Mouse (Mus musculus): Measurements from ENCODE around the gene Lsamp. TPM values are rescaled to one million over a fixed set of nuclear protein-coding genes. Genes with fewer than 3 reads are reported as not detected.
A peak's percentile ranks its signal among the peaks of the same experiment; 100 is the strongest.

Lsamp gene
- total and polyA plus RNA-seq, 2 experiments from 2014 or later, result 116 to 210 TPM

DNA sequence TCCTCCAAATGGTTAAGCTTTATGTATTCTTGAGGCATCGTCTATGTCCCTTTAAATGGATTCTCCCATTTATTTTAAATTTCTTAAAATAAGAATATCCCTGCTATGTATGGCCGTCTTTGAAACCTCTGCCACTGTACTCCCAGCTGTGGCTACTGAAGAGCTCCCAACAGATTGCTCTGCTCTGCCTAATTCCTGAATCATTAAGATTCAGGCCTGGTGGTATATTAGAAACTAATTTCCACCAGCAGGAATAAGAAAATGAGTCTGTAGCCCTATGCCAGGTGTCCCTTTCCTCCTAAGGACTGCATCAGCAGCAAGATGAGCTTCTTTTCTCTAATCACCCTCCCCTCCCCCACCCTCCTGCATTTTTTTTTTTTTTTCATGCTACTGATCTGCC is 1381.0 kb downstream of the Lsamp start:
- Histone ChIP-seq H3K4me3 (ENCODE audit: low read depth, low read length) (no peak overlapping the region), H3K36me3 (ENCODE audit: insufficient read depth, low read length) (no peaks in the 10 kb centered on the region), H3K4me2 (ENCODE audit: low read depth, low read length, poor library complexity, severe bottlenecking) (no peak overlapping the region), H3K9ac (replicated peaks; ENCODE audit: low read length, poor library complexity, severe bottlenecking) (no peak overlapping the region), H3K27me3 (ENCODE audit: insufficient read depth, low read length) (no peaks in the 10 kb centered on the region), H3K27ac (ENCODE audit: low read depth, low read length) (no peak overlapping the region), H3K4me1 (ENCODE audit: insufficient read depth, low read length) (no peaks in the 10 kb centered on the region), H3K9me3 (ENCODE audit: low read length) (no peaks in the 10 kb centered on the region)
- WGBS, result 68% methylated on average over 2 of the region's 2 CpGs
- ATAC-seq (ENCODE audit: low FRiP score) (no peak), DNase-seq (ENCODE audit: low spot score) (peak; percentile 21)
- no peak for TF ChIP-seq CTCF (IDR thresholded peaks at IDR 0.05)

DNA sequence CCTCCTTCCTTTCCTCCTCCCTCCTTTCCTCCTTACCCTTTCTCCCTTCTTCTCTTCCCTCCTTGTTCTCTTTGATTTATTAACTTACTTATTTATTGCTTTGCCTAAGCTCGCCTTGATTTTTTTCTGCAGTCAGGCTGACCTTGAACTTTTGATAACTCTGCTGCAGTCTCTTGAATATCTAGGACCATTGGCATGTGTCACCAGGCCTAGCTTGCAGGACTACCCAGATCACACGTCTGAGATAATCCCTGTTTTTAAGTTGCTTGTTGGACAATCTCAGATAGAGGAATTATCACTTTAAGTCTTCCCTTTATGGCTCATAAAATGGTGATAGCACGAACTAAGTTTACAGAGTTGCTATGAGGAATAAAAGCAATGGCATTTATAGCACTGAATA is 1399.5 kb downstream of the Lsamp start:
- Histone ChIP-seq H3K4me1 (ENCODE audit: insufficient read depth, low read length) (no peaks in the 10 kb centered on the region), H3K27me3 (ENCODE audit: insufficient read depth, low read length) (no peaks in the 10 kb centered on the region), H3K9me3 (ENCODE audit: low read length) (no peaks in the 10 kb centered on the region), H3K4me3 (ENCODE audit: low read depth, low read length) (no peak overlapping the region), H3K36me3 (ENCODE audit: insufficient read depth, low read length) (no peaks in the 10 kb centered on the region), H3K4me2 (ENCODE audit: low read depth, low read length, poor library complexity, severe bottlenecking) (no peak overlapping the region), H3K9ac (replicated peaks; ENCODE audit: low read length, poor library complexity, severe bottlenecking) (no peak overlapping the region), H3K27ac (ENCODE audit: low read depth, low read length) (no peak overlapping the region)
- ATAC-seq (ENCODE audit: low FRiP score) (no peak), DNase-seq (ENCODE audit: low spot score) (no peak)
- WGBS, result 73% methylated on average over 3 of the region's 3 CpGs
- no peak for TF ChIP-seq CTCF (IDR thresholded peaks at IDR 0.05)

DNA sequence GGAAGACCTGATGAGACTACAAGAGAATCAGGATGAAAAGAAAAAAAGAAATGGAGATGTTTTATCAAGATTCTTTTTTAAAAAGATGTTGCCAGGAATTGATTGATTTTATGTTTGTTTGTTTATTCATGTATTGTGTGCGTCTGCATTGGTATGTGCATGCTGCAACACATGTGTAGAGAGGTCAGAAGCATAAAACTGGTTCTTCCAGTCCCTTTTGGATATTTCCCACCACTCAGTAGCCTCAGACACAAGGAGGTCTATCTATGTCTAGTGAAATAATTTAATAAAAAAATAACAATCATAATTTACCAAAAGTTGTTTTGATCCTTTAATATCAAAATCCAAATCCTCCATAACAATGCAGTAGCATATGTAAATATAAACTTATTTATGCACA is 1400.1 kb downstream of the Lsamp start:
- Histone ChIP-seq H3K9me3 (ENCODE audit: low read length) (no peaks in the 10 kb centered on the region), H3K36me3 (ENCODE audit: insufficient read depth, low read length) (no peaks in the 10 kb centered on the region), H3K4me3 (ENCODE audit: low read depth, low read length) (no peak overlapping the region), H3K4me2 (ENCODE audit: low read depth, low read length, poor library complexity, severe bottlenecking) (no peak overlapping the region), H3K27me3 (ENCODE audit: insufficient read depth, low read length) (no peaks in the 10 kb centered on the region), H3K9ac (replicated peaks; ENCODE audit: low read length, poor library complexity, severe bottlenecking) (no peak overlapping the region), H3K4me1 (ENCODE audit: insufficient read depth, low read length) (no peaks in the 10 kb centered on the region), H3K27ac (ENCODE audit: low read depth, low read length) (no peak overlapping the region)
- ATAC-seq (ENCODE audit: low FRiP score) (no peak), DNase-seq (ENCODE audit: low spot score) (no peak)
- WGBS, result 89% methylated on average over 1 of the region's 1 CpGs
- no peak for TF ChIP-seq CTCF (IDR thresholded peaks at IDR 0.05)

DNA sequence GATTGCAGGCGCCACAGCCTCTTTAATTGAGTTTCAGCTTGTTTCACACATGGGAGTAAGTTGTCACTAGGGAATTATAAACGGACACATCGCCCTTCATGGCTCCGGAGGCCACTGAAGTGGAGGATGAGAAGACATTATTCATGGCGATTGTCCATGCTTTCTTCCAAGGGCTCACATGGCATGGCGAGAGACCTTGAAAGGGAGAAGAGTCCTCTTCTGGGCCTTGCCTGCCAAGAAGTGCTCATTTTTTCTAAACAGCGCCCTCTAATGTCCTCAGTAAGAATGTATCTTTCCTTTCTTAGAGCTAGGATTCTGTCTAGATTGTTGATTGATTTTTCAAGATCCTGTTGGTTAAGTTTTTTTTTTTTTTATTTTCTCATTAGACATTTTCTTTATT is 1424.7 kb downstream of the Lsamp start:
- ATAC-seq (ENCODE audit: low FRiP score), result no peak
- H3K9me3 ChIP-seq (ENCODE audit: low read length), result no peaks in the 10 kb centered on the region

DNA sequence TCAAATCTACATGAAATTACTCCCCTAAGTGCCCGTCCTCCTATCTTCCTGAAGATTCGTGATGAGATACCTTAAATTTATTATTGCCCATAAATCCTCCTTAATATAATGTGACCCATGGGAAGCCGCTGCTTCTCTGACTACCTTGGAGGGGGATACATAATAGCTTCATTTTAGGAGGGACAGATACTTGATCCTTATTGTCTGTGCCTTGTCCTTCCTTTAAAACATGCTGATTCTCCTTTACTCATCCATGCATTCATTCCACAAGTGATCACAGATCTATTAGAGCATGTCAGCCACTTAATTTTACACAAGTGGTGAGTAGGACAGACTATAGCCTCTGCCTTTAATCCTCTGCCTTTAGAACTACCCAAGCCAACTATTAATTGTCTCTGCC is 1426.5 kb downstream of the Lsamp start:
- no peak overlapping the region for H3K4me2 ChIP-seq (ENCODE audit: low read depth, low read length, poor library complexity, severe bottlenecking)
- H3K9ac ChIP-seq (replicated peaks; ENCODE audit: low read length, poor library complexity, severe bottlenecking), result no peak overlapping the region
- H3K4me3 ChIP-seq (ENCODE audit: low read depth, low read length), result no peak overlapping the region
- no peaks in the 10 kb centered on the region for H3K27me3 ChIP-seq (ENCODE audit: insufficient read depth, low read length)
- H3K9me3 ChIP-seq (ENCODE audit: low read length), result no peaks in the 10 kb centered on the region
- TF ChIP-seq CTCF (IDR thresholded peaks at IDR 0.05), result no peak
- DNase-seq (ENCODE audit: low spot score) (no peak), ATAC-seq (ENCODE audit: low FRiP score) (no peak)
- H3K36me3 ChIP-seq (ENCODE audit: insufficient read depth, low read length), result no peaks in the 10 kb centered on the region
- 87% methylated on average over 3 of the region's 3 CpGs for WGBS
- no peaks in the 10 kb centered on the region for H3K4me1 ChIP-seq (ENCODE audit: insufficient read depth, low read length)
- H3K27ac ChIP-seq (ENCODE audit: low read depth, low read length), result no peak overlapping the region

More for the DNA sequence above, 1424.7 kb downstream of the Lsamp start:
- Histone ChIP-seq H3K9ac (replicated peaks; ENCODE audit: low read length, poor library complexity, severe bottlenecking) (no peak overlapping the region), H3K4me3 (ENCODE audit: low read depth, low read length) (no peak overlapping the region), H3K27ac (ENCODE audit: low read depth, low read length) (no peak overlapping the region), H3K4me1 (ENCODE audit: insufficient read depth, low read length) (no peaks in the 10 kb centered on the region), H3K27me3 (ENCODE audit: insufficient read depth, low read length) (no peaks in the 10 kb centered on the region), H3K36me3 (ENCODE audit: insufficient read depth, low read length) (no peaks in the 10 kb centered on the region), H3K4me2 (ENCODE audit: low read depth, low read length, poor library complexity, severe bottlenecking) (no peak overlapping the region)
- TF ChIP-seq CTCF (IDR thresholded peaks at IDR 0.05), result peak; percentile 22; the same call in 1 of the 2 replicates
- WGBS, result 64% methylated on average over 7 of the region's 7 CpGs
- no peak for DNase-seq (ENCODE audit: low spot score)

DNA sequence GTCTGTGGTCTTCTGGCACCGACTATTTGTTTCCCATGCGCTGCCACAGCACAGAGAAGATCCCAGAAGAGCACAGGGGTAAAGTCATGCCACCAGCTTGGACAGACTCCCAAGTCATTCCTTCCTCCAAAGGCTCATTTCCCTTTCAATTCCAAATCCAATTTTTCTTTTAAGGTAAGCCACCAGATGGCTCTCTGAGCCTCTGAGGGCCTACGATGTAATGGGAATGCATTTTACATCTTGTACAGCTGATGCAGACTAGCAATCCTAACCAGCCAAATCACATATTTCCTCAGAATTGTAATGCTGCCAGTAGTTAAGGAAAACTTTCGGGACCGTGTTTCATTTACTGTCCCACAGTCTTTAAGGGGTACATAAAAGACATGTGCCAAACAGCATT is 1433.2 kb downstream of the Lsamp start:
- Histone ChIP-seq H3K4me3 (ENCODE audit: low read depth, low read length) (no peak overlapping the region), H3K9me3 (ENCODE audit: low read length) (no peaks in the 10 kb centered on the region), H3K36me3 (ENCODE audit: insufficient read depth, low read length) (no peaks in the 10 kb centered on the region), H3K4me1 (ENCODE audit: insufficient read depth, low read length) (no peaks in the 10 kb centered on the region), H3K9ac (replicated peaks; ENCODE audit: low read length, poor library complexity, severe bottlenecking) (no peak overlapping the region), H3K27ac (ENCODE audit: low read depth, low read length) (no peak overlapping the region), H3K27me3 (ENCODE audit: insufficient read depth, low read length) (no peaks in the 10 kb centered on the region), H3K4me2 (ENCODE audit: low read depth, low read length, poor library complexity, severe bottlenecking) (no peak overlapping the region)
- peak; percentile 62 for TF ChIP-seq CTCF (IDR thresholded peaks at IDR 0.05)
- DNase-seq (ENCODE audit: low spot score), result peak; percentile 53
- 71% methylated on average over 5 of the region's 5 CpGs for WGBS
- ATAC-seq (ENCODE audit: low FRiP score), result no peak

Data from midbrain, postnatal 0 days (tissue).